Mouse (Mus musculus) bone marrow, adult 2 months (tissue): ENCODE measurements around the gene Zfyve16. TPM values are rescaled to one million over a fixed set of nuclear protein-coding genes. Genes with fewer than 3 reads are reported as not detected.

ENCODE experiments used
- H3K27ac ChIP-seq: fragments of 200-500 bp; 2 replicates; pipeline ENCODE4 v1.5.1; 2012; ENCODE audit warnings: low read depth, mild to moderate bottlenecking, control low read depth, inconsistent platforms, low read length; ENCODE audit not compliant: control insufficient read depth, poor library complexity, insufficient read depth
- H3K4me1 ChIP-seq: fragments of 200-500 bp; 2 replicates; pipeline ENCODE4 v1.6.1; 2011; ENCODE audit warnings: low read length; ENCODE audit not compliant: control insufficient read depth, insufficient read depth
- H3K4me3 ChIP-seq: fragments of 200-500 bp; replicated peaks from 2 replicates; pipeline ENCODE3; 2011; ENCODE audit warnings: mild to moderate bottlenecking, low read depth, low read length, control low read depth; ENCODE audit not compliant: control insufficient read depth
- CTCF ChIP-seq: fragments of 200-500 bp; IDR thresholded peaks from 2 replicates; pipeline ENCODE4 v1.5.1; 2011; ENCODE audit warnings: low read length, control low read depth; ENCODE audit not compliant: control insufficient read depth, insufficient read depth
- POLR2A ChIP-seq: fragments of 200-500 bp; IDR thresholded peaks from 2 replicates; pipeline ENCODE4 v1.6.1; 2011; ENCODE audit warnings: low read depth, mild to moderate bottlenecking, control low read depth, low read length, borderline replicate concordance; ENCODE audit not compliant: control insufficient read depth
- WGBS: fragments of 180-500 bp; shearing (Covaris S2); methylation state at CpG from one replicate; pipeline ENCODE4 v1.1.7; 2018; 5-methylcytosine and 5-hydroxymethylcytosine counted together
- polyA plus RNA-seq: library from polyadenylated mRNA; stranded (reverse); fragments of >200 nt; gene quantifications from 2 replicates; pipeline ENCODE4 v1.2.4, GENCODE M21; 2011; ENCODE audit warnings: low replicate concordance; ENCODE audit not compliant: missing spikeins, insufficient read depth, insufficient read length

Zfyve16 gene
- polyA plus RNA-seq, 1 experiment, result 5.2 TPM

- Histone ChIP-seq H3K4me3 (no peak overlapping the region), H3K4me1 (no peaks in the 10 kb centered on the region), H3K27ac (no peak overlapping the region)
- TF ChIP-seq POLR2A (no peak), CTCF (no peak)
- WGBS, result 78% methylated on average over 4 of the region's 4 CpGs
Observed at GRCm38 (mm10) chr13:92539126-92539525, 8.5 kb upstream of the Zfyve16 start.

DNA sequence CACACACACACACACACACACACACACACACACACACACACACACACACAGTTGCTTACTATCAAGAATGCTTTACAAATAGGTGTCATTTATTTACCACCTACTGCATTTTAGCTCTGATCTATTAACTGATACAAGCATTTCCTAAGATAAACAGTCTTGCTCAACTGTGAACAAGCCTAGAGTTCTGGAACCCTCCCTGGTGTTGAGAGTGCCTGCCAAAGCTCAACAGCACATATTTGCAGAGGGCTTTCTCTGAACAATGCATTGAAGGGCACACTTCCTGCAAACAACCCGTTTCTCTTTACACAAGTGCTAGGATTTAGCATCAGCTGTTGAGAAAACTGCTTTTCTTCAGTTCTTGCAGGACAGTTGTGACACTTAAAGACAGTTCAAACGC, 3.1 kb upstream of the Zfyve16 start:
- WGBS, result 43% methylated on average over 2 of the region's 2 CpGs
- no peak for TF ChIP-seq POLR2A
- no peak for TF ChIP-seq CTCF
- H3K27ac ChIP-seq, result no peak overlapping the region
- no peaks in the 10 kb centered on the region; the same call in 1 of the 2 replicates for H3K4me1 ChIP-seq
- H3K4me3 ChIP-seq, result no peak overlapping the region

GRCm38 (mm10) chr13:92532216-92532615, 1.5 kb upstream of the Zfyve16 start:
- Histone ChIP-seq H3K4me1 (no peaks in the 10 kb centered on the region; the same call in 1 of the 2 replicates), H3K4me3 (no peak overlapping the region), H3K27ac (no peak overlapping the region)
- no peak for TF ChIP-seq CTCF
- 67% methylated on average over 2 of the region's 2 CpGs for WGBS

DNA sequence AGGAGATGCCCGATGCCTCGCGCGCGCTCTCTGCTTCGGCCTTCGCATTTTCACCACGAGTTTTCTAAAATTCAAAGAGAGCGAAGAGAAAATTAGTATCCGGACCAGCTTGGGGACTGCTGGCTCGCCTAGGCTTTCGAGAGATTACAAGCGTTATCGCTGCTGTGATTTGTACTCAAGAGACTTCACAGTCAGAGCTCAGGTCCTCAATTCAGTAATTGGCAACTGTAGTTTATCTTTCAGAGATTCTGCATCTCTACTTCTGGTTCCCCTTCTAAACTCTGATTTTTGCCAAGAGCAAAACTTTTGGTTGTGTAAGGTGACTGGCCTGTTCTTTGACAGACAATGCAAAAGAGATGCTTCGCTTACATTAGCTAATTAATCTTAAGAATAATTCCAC, 569 bp upstream of the Zfyve16 start:
- 4% methylated on average over 15 of the region's 15 CpGs for WGBS
- TF ChIP-seq POLR2A (no peak), CTCF (no peak)
- Histone ChIP-seq H3K4me1 (no peaks in the 10 kb centered on the region; the same call in 1 of the 2 replicates), H3K27ac (peak overlapping the region; percentile 99), H3K4me3 (peak overlapping the region; percentile 100)

DNA sequence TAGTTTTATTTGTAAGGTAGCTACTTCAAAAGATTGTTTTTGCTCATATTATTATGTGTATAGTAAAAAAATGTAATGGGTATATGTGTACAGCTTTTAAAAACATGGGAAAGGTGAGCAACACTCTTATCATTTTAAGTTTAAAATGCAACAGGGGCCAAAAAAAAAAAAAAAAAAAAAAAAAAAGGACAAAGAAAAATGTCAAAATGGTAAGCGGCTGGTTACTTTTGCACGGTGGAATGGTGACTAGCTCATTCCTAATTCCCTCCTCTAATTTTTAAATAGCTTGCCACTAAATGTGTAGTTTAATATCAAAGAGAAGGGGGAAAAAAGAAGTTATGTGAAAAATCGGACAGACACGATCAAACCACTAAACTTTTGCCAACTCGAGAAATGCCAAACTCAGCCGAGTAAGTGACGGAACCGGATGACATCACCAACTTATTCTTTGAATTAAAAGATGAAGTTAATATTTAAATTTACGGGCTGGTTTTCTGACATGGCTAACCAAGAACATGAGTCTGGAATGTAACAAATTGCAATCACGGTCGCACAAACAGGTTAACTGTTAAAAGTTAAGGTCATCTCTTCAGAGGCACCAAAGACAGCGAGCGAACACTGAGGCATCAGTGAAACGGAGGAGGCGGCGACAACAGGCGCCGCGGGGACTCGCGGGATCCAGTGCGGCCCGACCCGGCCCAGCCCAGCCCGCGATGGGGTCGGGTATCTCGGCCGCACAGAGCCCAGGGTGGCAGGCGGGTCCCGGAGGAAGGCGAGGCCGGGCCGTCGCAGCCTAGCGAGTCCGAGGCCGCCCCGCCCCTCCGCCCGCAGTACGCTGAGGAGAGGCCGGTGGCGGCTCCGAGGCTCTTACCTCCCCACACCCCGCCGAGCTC, 594 bp downstream of the Zfyve16 start:
- no peaks in the 10 kb centered on the region; the same call in 1 of the 2 replicates for H3K4me1 ChIP-seq
- TF ChIP-seq POLR2A, result no peak
- TF ChIP-seq CTCF, result no peak
- H3K4me3 ChIP-seq, result peak overlapping the region; percentile 100
- WGBS, result 2% methylated on average over 47 of the region's 47 CpGs
- H3K27ac ChIP-seq, result peak overlapping the region; percentile 99

- Histone ChIP-seq H3K4me1 (no peaks in the 10 kb centered on the region), H3K27ac (no peak overlapping the region), H3K4me3 (no peak overlapping the region)
- TF ChIP-seq CTCF (no peak), POLR2A (no peak)
- 59% methylated on average over 5 of the region's 5 CpGs for WGBS
Observed at GRCm38 (mm10) chr13:92523178-92523813, 7.4 kb downstream of the Zfyve16 start.

DNA sequence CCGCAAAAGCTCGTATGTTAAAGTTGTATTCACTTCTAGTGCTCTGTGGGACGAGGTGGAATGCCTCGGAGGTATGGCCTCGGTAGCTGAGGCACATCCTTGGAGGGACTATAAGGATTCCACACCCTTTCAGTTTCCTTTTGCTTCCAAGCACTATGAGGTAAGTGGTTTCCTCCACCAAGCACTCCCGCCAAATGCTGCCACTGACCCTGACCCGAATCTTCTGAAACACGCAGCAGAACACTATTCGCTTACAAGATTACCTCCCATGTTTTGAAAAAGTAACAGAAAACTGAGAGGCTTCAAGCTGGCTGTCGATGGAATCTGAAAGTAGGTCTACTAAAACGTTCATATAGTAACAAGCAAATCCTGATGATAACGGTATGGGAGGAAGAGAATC, 25.8 kb downstream of the Zfyve16 start:
- Histone ChIP-seq H3K4me3 (no peak overlapping the region), H3K27ac (no peak overlapping the region), H3K4me1 (no peaks in the 10 kb centered on the region)
- 87% methylated on average over 12 of the region's 12 CpGs for WGBS
- TF ChIP-seq CTCF, result no peak
- no peak for TF ChIP-seq POLR2A

- no peak for TF ChIP-seq CTCF
- no peaks in the 10 kb centered on the region for H3K4me1 ChIP-seq
- no peak overlapping the region for H3K27ac ChIP-seq
- 89% methylated on average over 1 of the region's 1 CpGs for WGBS
- no peak overlapping the region for H3K4me3 ChIP-seq
Observed at GRCm38 (mm10) chr13:92491923-92492322, 38.7 kb downstream of the Zfyve16 start.
